Mouse (Mus musculus) retina, postnatal 1 day (tissue): Measurements from ENCODE around the gene Plek.

Source experiments
- DNase-seq: peaks from one replicate; pipeline ENCODE4 v3.0.0-alpha.2; 2012

Gene Plek

GRCm38 (mm10) chr11:16941973-16942452 lies 110.2 kb downstream of the Plek start:
- DNase-seq = peak; percentile 85

GRCm38 (mm10) chr11:16941103-16941793 lies 110.9 kb downstream of the Plek start:
- peak; percentile 37 for DNase-seq

GRCm38 (mm10) chr11:16935577-16936236 lies 116.5 kb downstream of the Plek start:
- no peak for DNase-seq

DNA sequence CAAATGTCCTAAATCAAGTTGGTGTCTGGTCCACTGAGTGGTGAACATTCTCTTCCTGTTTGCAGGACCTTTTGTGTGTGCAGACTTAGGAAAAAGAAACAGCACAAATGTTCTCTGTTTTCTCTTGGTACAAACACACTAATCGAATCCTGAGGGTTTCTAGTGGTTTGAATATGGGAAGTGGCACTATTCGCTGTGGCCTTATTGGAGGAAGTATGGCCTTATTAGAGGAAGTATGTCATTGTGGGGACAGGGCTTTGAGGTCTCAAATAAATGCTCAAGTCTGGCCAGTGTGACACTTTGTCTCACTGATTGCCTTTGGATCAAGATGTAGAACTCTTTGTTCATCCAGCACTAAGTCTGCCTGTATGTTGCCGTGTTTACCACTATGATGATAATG lies 120.0 kb downstream of the Plek start:
- no peak for DNase-seq
